Mouse (Mus musculus): ENCODE results near the gene Apoh.
A peak's percentile ranks its signal among the peaks of the same experiment; 100 is the strongest.

Apoh gene

DNA sequence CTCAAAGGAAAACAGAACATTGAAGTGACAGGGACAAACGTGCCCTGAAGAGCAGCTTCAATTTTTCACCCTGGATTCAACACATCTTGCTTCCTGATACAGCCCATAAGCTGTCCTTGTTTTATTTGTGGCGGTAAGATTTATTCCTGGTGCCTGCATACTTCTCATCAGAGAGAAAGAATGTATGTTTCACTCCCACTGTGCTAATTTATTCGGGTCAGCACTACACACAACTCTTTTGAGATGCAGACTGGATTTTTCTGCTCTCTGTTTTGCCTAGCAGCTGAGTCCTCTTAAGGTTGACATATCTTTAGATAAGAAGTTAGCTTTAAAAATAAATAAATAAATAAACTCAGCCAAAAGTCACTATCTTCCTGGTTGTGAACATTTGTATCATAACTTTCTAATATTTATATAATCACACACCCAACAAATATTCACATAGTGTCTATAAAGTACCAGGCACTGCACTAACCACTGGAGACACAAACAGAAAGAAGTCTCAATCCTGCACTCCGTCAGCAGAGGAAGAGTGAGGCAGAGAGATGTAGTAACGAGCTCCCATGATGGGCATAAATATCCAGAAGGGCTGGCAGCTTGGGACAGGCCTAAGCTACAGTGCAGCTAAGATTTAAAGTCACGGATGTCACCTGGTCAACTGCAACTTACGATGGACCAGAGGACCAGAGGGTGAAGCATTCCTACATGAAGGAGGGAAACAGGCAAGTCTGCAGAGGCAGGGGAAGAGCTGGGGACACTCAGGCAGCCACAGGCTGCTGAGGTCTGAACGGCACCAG is 9.4 kb upstream of the Apoh start:
- DNase-seq (ENCODE audit: low spot score) = no peak

DNA sequence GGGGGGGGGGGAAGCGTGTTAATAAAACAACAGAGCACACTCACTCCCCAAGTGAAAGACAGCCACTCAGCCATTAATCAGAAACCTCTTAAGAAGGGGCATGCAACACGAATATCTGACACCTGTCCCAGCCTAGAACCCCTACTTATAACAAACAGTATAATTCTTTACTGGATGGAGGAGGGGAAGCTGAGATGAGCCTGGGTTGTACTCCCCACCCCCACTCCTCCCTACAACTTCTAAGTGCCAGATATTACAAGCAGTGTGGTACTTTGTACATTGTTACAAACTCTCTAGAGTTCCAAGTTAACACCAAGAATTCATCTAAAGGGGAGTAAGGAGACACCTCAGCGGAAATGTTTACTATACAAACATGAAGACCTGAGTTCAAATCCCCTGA is 8.5 kb upstream of the Apoh start:
- DNase-seq (ENCODE audit: low spot score) = no peak

GRCm38 (mm10) chr11:108335536-108335935 is 7.6 kb upstream of the Apoh start:
- DNase-seq (ENCODE audit: low spot score) = no peak

DNA sequence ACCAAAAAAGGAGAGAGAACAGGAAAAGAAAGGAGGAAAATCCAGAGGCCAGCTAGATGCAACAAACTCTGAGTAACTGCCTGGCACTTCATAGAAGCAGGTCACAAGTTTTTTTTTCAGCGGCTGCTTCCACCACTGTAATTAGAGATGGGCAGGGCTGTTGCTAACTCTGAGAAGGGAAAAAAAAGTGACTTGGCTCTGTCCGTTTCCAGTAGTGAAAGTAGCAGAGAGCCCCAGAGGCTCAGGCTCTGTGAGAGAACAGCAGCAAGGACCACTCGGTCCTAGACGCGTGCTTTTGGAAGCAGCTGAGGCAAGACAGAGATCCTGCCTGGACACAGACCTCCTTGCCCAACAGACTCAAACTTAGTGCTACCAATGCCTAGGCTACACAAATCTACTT is 6.7 kb upstream of the Apoh start:
- peak; percentile 25 for DNase-seq (ENCODE audit: low spot score)

DNA sequence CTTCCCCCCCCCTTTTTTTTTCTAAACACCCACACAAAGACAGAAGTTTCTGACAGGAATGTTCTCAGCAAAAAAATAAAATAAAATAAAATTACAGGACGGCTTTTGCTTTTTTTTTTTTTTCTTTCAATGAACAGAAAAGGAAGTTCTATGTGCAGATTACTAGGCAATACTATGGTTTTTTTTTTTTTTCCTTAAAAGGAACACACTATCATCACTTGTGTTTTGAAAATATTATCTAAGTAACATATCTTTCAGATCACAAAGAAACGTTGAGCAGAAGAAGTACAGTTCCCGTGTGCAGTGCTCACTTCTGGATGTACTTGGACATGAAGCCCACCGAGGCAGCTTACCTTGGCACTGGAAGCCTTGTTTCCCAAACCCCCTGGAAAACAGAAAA is 2.9 kb upstream of the Apoh start:
- no peak for DNase-seq (ENCODE audit: low spot score)

DNA sequence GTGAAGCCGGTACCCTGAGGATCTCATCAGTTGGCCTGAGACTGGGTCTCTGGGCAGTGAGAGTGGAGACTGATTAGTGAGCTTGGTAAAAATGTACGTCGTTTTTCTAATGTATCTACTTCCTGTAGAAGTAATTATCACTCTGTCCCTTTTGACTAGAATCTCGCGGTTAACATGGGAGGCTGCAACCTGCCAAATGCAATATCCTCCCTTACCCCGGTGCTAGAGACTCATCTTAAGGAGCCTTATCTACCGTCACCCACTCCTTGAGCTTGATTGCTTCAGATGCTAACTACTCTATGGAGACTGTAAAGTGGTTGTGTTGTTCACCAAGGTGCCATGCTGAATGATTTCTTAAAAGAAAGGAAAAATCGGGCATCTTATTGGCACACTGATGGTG is 1.4 kb upstream of the Apoh start:
- DNase-seq (ENCODE audit: low spot score) = no peak

GRCm38 (mm10) chr11:108343789-108344462 is 772 bp downstream of the Apoh start, which contains the start of gene Prkca:
TSS of gene Prkca (minus strand) at chr11:108343928.
- peak; percentile 95 for DNase-seq (ENCODE audit: low spot score)

DNA sequence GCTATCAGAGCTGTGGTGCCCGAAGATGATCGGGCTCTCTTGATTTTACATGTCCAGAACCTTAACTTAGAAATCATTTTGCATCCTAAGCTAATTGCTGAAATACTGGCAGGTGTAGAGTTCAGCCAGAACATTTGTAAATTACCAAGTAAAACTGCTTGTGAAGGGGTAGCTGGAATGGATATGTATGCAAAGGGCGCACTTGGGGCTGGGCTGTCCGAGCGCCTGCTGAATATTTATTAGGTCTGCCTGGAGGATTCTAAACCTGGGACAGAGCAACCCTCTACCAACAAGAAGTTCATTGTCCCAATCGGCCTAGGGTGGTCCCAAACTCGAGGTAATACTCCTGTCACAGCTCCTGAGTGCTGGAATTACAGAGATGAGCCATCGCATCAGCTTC is 1.6 kb downstream of the Apoh start:
- DNase-seq (ENCODE audit: low spot score) = no peak

- no peak for DNase-seq (ENCODE audit: low spot score)
These were observed 2.2 kb downstream of the Apoh start for GRCm38 (mm10) chr11:108345321-108345720.

- no peak for DNase-seq (ENCODE audit: low spot score)
These were observed 7.6 kb downstream of the Apoh start for GRCm38 (mm10) chr11:108350799-108351198.

DNA sequence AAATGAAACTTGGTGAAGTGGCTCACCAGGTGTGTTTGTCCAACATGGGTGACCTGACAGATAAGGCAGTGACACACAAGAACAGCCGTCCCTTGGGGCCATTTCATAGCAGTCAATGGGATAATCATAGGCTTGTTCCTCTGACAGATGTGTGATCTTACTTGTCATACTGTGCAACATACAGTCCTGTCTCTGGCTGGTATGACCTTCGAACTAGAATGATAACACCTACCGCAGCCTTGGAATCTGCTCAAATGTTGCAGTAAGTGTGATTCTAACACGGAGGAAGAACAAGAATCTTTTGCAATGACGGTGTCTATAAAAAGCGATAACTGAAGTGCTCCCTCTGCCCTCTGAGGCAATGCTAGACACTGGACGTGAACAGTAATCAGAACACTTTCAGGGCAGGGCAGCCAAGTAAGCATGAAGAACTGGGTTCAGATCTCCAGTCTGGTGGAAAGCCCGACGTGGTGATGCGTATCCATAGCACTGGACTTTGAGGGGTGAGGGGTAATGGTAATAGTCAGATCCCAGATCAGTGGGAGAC is 9.8 kb downstream of the Apoh start:
- DNase-seq (ENCODE audit: low spot score) = no peak

GRCm38 (mm10) chr11:108356020-108356419 is 12.9 kb downstream of the Apoh start:
- DNase-seq (ENCODE audit: low spot score) = no peak

GRCm38 (mm10) chr11:108358911-108359310 is 15.8 kb downstream of the Apoh start:
- no peak for DNase-seq (ENCODE audit: low spot score)

DNA sequence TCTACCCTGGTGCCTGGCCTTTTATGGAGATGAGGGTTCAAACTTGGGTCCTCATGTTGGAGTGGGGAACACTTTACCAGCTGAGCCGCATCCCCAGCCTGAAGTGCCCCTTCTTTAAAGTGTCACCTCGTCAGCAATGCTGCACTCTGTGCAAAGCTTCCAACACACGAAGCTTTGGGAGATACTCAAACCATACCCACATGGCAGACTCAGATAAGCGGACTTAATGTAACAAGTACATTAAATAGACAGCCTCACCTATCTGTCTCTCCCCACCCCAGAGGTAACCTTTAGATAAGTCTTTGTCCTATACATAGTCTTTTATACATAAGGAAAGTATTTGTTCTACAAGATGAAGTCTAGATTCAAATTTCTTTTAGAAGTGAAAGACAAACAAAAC is 17.8 kb downstream of the Apoh start:
- no peak for DNase-seq (ENCODE audit: low spot score)

DNA sequence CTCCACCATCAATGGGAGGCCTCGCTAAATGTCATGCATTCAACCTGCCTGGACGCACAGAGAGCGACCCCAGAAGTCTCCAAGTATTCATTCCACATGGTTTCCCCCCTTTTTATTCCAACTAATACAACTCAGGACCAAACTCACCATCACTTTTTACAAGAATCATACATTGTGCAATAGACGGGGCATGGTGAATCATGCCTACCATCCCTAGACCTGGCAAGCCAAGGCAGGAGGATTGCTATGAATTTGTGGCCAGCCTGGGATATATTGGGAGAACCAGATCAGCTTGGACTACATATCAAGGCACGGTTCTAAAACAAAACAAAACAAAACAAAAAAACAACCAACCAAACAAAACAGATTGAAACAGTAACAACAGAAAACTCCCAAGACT is 19.8 kb downstream of the Apoh start:
- DNase-seq (ENCODE audit: low spot score) = no peak

- DNase-seq (ENCODE audit: low spot score) = no peak
These were observed 20.8 kb downstream of the Apoh start for GRCm38 (mm10) chr11:108363991-108364390.

DNA sequence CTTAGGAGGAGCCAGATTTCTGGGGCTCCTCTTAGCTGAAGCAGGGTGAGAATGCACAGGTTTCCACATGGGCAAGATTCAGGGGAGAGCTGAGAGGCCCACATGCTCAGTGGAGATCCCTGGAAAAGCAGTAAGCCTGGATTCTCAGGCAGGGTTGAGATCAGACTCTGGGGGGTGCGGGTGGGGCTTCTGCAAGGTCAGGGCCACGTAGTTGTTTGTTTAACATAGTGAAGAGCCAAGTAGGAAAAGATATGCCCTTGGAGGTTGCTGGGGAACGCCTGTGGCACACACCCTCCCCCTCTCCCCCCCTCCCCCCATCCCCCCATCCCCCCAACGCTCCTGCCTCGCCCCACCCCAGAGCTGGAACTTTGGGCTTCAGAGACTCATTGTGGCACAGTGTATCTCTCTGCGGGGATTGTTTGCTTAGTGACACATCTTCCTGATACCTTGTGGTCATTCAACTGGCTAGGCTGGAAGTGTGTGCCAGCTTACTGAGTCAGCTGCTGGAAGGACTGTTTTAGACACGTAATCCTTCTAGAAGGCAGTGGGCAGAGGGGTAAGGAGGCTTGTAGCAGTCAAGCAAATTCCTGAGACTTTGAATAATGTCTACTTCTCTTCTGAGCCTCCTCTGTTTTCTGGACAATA is 21.9 kb downstream of the Apoh start:
- no peak for DNase-seq (ENCODE audit: low spot score)

- DNase-seq (ENCODE audit: low spot score) = no peak
These were observed 22.4 kb downstream of the Apoh start for GRCm38 (mm10) chr11:108365600-108365999.

- no peak for DNase-seq (ENCODE audit: low spot score)
These were observed 23.9 kb downstream of the Apoh start for GRCm38 (mm10) chr11:108367046-108367445.

- DNase-seq (ENCODE audit: low spot score) = no peak
These were observed 33.7 kb downstream of the Apoh start for GRCm38 (mm10) chr11:108376815-108377214.

GRCm38 (mm10) chr11:108377680-108378362 is 34.7 kb downstream of the Apoh start:
- DNase-seq (ENCODE audit: low spot score) = peak; percentile 93

DNA sequence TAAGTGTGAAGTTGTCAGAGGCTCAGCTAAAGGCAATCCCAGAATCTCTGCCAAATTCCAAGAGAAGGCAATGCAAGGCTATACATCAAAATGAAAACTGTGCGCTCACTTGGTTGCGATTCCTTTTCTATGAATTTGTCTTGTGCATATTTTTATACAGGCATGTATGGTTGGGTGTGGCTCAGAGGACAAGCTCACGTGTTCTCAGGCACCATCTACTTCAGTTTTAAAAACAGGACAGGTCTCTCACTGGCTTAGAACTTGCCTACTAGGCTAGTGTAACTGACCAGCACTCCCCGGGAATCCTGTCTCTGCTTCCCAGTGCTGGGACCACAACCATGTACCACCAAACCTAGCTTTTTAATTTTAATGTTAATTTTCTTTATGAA is 35.2 kb downstream of the Apoh start:
- DNase-seq (ENCODE audit: low spot score) = no peak

Data from embryo, embryonic 10 days (tissue).